Mouse (Mus musculus) bone marrow, adult 2 months (tissue): ENCODE measurements around the gene Aadat. TPM values are rescaled to one million over a fixed set of nuclear protein-coding genes. Genes with fewer than 3 reads are reported as not detected.
"Not testable (repeated sequence)": the region's sequence is repeated elsewhere in the genome, so short reads cannot be mapped to it uniquely, and the experiment has no call there.

Source experiments
- H3K27ac ChIP-seq: fragments of 200-500 bp; 2 replicates; pipeline ENCODE4 v1.5.1; 2012; ENCODE audit warnings: low read depth, mild to moderate bottlenecking, control low read depth, inconsistent platforms, low read length; ENCODE audit not compliant: control insufficient read depth, poor library complexity, insufficient read depth
- H3K4me1 ChIP-seq: fragments of 200-500 bp; 2 replicates; pipeline ENCODE4 v1.6.1; 2011; ENCODE audit warnings: low read length; ENCODE audit not compliant: control insufficient read depth, insufficient read depth
- H3K4me3 ChIP-seq: fragments of 200-500 bp; replicated peaks from 2 replicates; pipeline ENCODE3; 2011; ENCODE audit warnings: mild to moderate bottlenecking, low read depth, low read length, control low read depth; ENCODE audit not compliant: control insufficient read depth
- CTCF ChIP-seq: fragments of 200-500 bp; IDR thresholded peaks from 2 replicates; pipeline ENCODE4 v1.5.1; 2011; ENCODE audit warnings: low read length, control low read depth; ENCODE audit not compliant: control insufficient read depth, insufficient read depth
- POLR2A ChIP-seq: fragments of 200-500 bp; IDR thresholded peaks from 2 replicates; pipeline ENCODE4 v1.6.1; 2011; ENCODE audit warnings: low read depth, mild to moderate bottlenecking, control low read depth, low read length, borderline replicate concordance; ENCODE audit not compliant: control insufficient read depth
- WGBS: fragments of 180-500 bp; shearing (Covaris S2); methylation state at CpG from one replicate; pipeline ENCODE4 v1.1.7; 2018; 5-methylcytosine and 5-hydroxymethylcytosine counted together
- polyA plus RNA-seq: library from polyadenylated mRNA; stranded (reverse); fragments of >200 nt; gene quantifications from 2 replicates; pipeline ENCODE4 v1.2.4, GENCODE M21; 2011; ENCODE audit warnings: low replicate concordance; ENCODE audit not compliant: missing spikeins, insufficient read depth, insufficient read length

Aadat gene
- polyA plus RNA-seq = not detected in 2 replicates

DNA sequence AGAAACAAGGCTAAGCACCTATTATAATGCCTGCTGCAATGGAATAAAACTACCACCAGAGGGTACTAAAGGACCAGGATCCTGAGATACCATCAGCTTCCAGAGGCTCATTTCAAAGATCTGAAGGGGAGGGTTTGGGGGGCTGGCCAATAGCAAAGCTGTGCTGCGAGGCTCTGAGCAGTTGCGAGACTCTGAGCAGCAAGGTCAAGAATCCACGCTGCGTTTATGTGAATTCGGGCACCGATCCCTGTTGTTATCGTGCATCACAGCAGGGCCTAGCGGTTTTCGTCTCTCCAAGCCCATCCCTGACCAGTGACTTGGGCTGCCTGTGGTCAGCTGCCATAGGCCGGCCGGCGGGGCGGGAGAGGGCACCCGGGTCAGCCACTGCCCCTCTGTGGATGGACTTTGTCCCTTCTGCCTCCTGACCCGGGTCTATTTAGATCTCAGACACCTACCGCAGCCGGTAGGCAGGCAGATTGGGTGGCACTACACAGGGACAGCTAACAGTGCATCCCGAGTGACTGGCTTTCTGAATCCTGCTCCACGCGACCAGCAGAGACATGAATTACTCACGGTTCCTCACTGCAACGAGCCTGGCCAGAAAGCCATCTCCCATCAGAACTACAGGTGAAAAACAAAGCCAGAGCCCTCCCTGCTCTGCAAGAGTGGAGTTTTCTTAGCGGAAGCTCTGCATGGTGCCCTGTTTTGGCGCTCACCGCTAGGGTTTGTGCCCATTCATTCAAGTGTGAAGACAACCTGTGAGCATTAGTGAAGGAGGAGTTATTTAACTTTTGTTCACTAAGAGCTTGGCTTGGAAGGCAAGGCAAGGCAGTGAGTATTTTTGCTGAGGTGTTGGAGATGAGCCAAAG is at the start of gene Aadat:
TSS of gene Aadat (plus strand) at position 280 of the 869 bp plus-strand sequence.
- 4% methylated on average over 25 of the region's 25 CpGs for WGBS
- no peaks in the 10 kb centered on the region for H3K4me1 ChIP-seq
- H3K4me3 ChIP-seq = no peak within 1 kb of the TSS
- H3K27ac ChIP-seq = no peak within 1 kb of the TSS
- TF ChIP-seq POLR2A (no peak), CTCF (0 out of 2 replicates have a peak, but pooled peaks have one; percentile 5)

DNA sequence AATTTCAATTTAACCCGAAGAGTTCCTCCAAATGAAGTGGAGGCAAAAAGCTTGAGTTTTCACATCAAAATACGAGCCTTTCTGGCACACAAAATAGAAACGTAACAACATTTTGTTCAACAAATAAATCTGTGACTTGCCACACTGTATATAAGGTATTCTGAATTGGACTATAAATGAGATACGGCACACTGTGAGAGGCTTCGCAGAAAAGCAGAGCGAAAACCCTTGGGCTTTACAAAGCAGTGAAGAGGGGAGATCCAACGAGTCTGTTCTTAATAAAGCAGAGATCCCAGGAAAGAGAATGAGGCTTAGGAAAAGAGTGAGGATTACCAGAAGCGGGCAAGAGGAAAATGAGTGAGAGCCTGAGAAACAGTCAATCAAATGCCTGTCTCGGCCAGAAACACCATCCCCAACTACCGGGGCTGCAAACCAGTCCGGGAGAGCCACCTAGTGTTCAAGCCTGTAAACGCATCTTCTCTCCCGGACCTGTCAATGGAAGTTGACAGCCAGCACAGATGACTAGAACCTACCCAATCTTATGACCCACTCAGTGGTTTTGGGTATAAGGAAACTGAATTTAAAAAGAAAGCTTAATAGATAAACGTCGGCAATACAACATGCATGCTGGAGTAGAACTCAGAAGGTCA is 38.9 kb upstream of the Aadat start:
- TF ChIP-seq CTCF (peak; percentile 36; the same call in 1 of the 2 replicates), POLR2A (no peak)

DNA sequence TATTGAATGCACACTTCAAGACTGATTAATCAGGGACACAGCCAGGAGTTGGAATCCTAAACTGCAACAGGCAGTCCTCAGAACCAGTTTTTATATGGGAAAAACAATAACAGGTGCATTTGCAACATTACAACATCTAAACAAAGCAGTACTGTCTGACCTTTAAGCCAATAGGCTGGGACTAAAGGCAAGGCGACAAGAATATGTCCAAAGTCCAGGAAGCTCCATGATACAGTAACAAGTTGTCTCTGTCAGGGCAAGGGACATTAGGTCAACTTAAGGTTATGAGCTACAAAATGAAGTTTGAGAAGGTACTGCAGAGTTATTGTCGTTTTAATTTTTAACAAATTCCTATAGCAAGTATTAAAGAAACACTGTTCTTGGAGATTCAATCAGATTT is 15.6 kb upstream of the Aadat start:
- Histone ChIP-seq H3K4me3 (no peak overlapping the region), H3K27ac (no peak overlapping the region), H3K4me1 (no peaks in the 10 kb centered on the region)
- no peak for TF ChIP-seq CTCF
- TF ChIP-seq POLR2A = no peak
- WGBS = 64% methylated on average over 2 of the region's 2 CpGs

More for the DNA sequence above, 38.9 kb upstream of the Aadat start:
- H3K27ac ChIP-seq = no peak overlapping the region
- H3K4me1 ChIP-seq = no peaks in the 10 kb centered on the region
- H3K4me3 ChIP-seq = no peak overlapping the region
- 38% methylated on average over 15 of the region's 15 CpGs for WGBS

DNA sequence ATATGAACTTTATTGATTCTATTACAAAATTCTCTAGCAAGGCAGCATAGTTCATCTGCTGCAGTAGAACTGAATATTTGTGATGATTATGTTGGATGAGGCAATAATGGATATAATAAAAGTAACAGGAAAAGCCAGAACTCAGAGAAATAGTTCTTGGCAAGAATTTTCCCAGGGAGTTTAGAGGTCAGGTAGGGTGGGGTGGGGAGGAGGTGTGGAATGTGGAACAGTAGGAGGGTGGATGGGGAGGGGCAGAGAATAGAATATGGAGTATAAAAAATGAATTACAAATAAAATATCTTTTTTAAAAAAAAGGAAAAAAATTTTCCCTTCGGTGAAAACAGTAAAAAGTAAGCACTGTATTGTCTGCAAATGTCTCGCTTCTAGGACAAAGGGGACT is 13.9 kb upstream of the Aadat start:
- Histone ChIP-seq H3K4me1 (no peaks in the 10 kb centered on the region), H3K27ac (no peak overlapping the region), H3K4me3 (no peak overlapping the region)
- TF ChIP-seq CTCF (no peak), POLR2A (no peak)
- 77% methylated on average over 2 of the region's 2 CpGs for WGBS

DNA sequence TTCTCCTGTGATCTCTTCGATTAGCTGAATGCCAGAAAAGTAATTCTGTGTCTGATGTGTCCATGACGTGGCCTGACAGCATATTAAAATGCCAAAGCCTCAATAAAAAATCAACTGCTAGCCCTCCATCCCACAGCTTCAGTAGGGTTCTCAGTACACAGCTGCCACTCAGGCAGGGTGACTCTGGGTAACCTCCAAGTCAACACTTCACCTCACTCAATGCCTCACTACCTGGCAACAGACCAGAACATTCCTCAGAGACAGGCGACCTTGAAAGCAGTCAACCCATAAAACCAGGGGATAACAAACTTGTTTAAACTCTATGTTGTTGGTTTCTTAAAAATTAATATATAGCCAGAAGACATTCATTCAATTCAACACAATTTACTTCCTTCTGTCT is 13.3 kb upstream of the Aadat start:
- WGBS = 55% methylated on average over 3 of the region's 3 CpGs
- TF ChIP-seq CTCF = no peak
- Histone ChIP-seq H3K4me3 (no peak overlapping the region), H3K4me1 (no peaks in the 10 kb centered on the region), H3K27ac (no peak overlapping the region)

DNA sequence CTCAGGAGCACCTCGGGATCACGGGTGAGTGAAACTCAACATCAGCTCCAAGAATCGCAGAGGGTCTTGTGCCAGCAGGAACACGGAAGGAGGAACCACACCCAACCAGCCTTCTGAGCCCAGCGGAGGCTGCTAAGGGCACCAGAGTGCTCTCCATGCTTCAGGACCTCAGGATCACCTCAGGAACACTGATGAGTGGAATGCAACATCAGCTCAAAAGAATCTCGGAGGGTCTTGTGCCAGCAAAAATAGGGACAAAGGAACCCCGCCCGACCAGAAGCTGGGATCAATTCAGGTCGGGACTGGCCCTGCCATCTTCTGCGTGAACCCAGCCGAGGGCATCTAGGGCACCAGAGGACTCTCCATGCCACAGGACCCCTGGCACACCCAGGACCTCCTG is 11.1 kb upstream of the Aadat start:
- TF ChIP-seq POLR2A = no peak
- no peak for TF ChIP-seq CTCF
- 87% methylated on average over 11 of the region's 11 CpGs for WGBS

DNA sequence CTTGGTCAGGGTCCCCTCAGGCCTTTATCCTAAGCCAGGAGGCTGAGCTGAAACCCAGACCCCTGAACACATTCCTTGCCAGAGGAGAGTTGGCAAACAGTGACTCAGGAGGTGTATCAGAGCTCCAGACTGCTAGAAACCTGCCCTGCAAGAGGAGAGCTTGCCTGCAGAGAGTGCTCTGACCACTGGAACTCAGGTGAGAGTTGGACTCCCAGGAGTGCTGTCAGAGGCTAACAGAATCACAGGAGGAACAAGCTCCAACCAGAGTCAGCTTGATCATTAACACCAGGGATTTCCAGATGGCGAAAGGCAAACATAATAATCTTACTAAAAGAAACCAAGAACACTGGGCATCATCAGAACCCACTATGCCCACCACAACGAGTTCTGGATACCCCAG is 10.7 kb upstream of the Aadat start:
- H3K27ac ChIP-seq, H3K4me1 ChIP-seq, H3K4me3 ChIP-seq: not testable (repeated sequence)
- WGBS = 76% methylated on average over 2 of the region's 2 CpGs

More for the DNA sequence above, 11.1 kb upstream of the Aadat start:
- Histone ChIP-seq H3K27ac (no peak overlapping the region), H3K4me1 (no peaks in the 10 kb centered on the region), H3K4me3 (no peak overlapping the region)

DNA sequence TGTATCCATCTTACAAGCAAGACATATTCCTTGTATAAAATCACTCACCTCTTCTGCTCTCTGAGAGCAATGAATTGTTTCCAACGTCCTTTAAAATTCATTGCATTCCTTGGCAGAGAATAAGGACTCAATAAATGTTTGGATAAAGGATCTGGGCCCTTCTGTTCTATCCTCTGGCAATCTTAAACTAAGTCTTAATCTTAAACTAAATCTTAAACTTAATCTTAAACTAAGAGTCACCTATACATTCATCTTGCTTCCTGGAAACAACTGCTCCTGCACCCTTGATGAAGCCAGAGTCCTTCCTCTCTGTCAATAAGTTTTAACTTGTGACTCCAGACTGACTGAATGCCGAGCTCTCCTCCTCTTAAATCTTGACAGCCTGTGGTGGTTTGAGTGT is 2.6 kb upstream of the Aadat start, which contains the start of gene Gm10283:
TSS of gene Gm10283 (minus strand) at position 101 of the 400 bp plus-strand sequence.
- 60% methylated on average over 2 of the region's 2 CpGs for WGBS
- no peak for TF ChIP-seq CTCF
- TF ChIP-seq POLR2A = no peak
- no peak within 1 kb of the TSS for H3K27ac ChIP-seq

More for the DNA sequence above, 2.6 kb upstream of the Aadat start, which contains the start of gene Gm10283:
- Histone ChIP-seq H3K4me3 (no peak within 1 kb of the TSS), H3K4me1 (no peaks in the 10 kb centered on the region)
